Mouse (Mus musculus) forebrain, embryonic 14.5 days (tissue): ENCODE results near the gene Tor2a. TPM values are rescaled to one million over a fixed set of nuclear protein-coding genes. Genes with fewer than 3 reads are reported as not detected.

Source experiments
- ATAC-seq: fragments of 200-750 bp; cut with Nextera tagmentation; 2 replicates; pipeline ENCODE4 v1.8.0; 2017; ENCODE audit warnings: mild to moderate bottlenecking, moderate library complexity
- DNase-seq: peaks from one replicate; pipeline ENCODE4 v3.0.0-alpha.2; 2015; ENCODE audit warnings: low spot score
- H3K27ac ChIP-seq: fragments of 300-500 bp; sonication (generic); 2 replicates; pipeline ENCODE4 v1.5.1; 2014; ENCODE audit warnings: low read depth, mild to moderate bottlenecking, control low read depth, low read length, moderate library complexity
- H3K27me3 ChIP-seq: fragments of 300-500 bp; sonication (generic); replicated peaks from 2 replicates; pipeline ENCODE4 v1.6.1; 2014; ENCODE audit warnings: low read length, control low read depth, mixed read lengths; ENCODE audit not compliant: control insufficient read depth, insufficient read depth
- H3K36me3 ChIP-seq: fragments of 300-500 bp; sonication (generic); 2 replicates; pipeline ENCODE4 v1.6.1; 2014; ENCODE audit warnings: low read length, control low read depth; ENCODE audit not compliant: control insufficient read depth, insufficient read depth
- H3K4me1 ChIP-seq: fragments of 300-500 bp; sonication (generic); 2 replicates; pipeline ENCODE4 v1.6.1; 2014; ENCODE audit warnings: antibody characterized with exemption, low read length, control low read depth; ENCODE audit not compliant: control insufficient read depth, insufficient read depth
- H3K4me2 ChIP-seq: fragments of 300-500 bp; sonication (generic); 2 replicates; pipeline ENCODE4 v1.6.1; 2014; ENCODE audit warnings: mild to moderate bottlenecking, control low read depth, low read length
- H3K4me3 ChIP-seq: fragments of 300-500 bp; sonication (generic); 2 replicates; pipeline ENCODE4 v1.5.1; 2014; ENCODE audit warnings: low read depth, low read length, control low read depth
- H3K9ac ChIP-seq: fragments of 300-500 bp; sonication (generic); 2 replicates; pipeline ENCODE4 v1.6.1; 2014; ENCODE audit warnings: mild to moderate bottlenecking, low read length, control low read depth, moderate library complexity
- H3K9me3 ChIP-seq: fragments of 300-500 bp; sonication (generic); replicated peaks from 2 replicates; pipeline ENCODE4 v1.6.1; 2016; ENCODE audit warnings: low read length, control low read depth, mixed read lengths; ENCODE audit not compliant: control insufficient read depth
- WGBS: fragments of 180-500 bp; shearing (Covaris S2); extraction: QIAGEN DNeasy Blood & Tissue Kit; methylation state at CpG from one replicate; pipeline ENCODE4 v1.1.7; 2014; 5-methylcytosine and 5-hydroxymethylcytosine counted together
- polyA plus RNA-seq: library from polyadenylated mRNA; unstranded; fragments of >200 nt; fragmentation: Nextera tagmentation; extraction: Ambion mirVana; gene quantifications from 2 replicates; pipeline ENCODE4 v1.2.1, GENCODE M21; 2014

Tor2a gene
- polyA plus RNA-seq, 1 experiment from 2014 or later: 71.2 TPM

DNA sequence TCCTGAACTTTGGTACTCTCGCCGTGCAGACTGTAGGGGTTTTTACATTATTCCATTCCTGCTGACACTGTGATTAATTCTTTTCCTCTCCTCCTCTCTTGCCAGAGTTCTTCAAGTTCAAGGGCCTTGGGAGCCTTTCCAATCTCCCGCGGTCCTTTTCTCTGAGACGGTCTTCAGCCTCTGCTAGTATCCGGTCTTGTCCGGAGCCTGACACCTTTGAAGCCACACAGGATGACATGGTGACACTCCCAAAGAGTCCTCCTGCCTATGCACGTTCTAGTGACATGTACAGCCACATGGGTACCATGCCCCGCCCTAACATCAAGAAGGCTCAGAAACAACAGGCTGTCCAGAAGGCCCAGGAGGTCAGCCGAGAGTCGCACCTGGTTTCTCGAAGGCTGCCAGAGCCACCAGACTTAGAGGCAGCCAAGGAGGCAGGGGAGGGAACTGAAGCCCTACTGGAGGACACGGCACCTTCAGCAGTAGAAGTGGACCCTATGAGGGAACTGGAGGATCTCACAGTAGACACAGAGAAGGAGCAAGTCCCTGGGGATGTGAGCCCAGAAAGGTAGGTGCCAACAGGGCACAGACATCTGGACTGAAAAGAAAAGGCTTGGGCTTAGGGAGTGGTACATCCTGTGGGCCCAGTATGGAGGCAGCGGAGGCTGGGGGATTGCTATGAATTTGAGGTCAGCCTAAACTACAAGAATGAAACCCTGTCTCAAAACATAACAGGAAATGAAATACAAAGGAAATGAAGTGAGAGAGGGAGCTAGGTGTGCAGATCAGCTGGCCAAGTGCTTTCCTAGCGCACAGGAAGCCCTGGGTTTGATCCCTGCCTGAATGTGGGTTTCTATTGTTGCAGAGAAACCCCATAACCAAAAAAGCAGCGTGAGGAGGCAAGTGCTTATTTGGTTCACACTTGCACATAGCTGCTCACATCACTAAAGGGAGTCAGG lies 31.9 kb upstream of the Tor2a start:
- Histone ChIP-seq H3K36me3 (no peaks in the 10 kb centered on the region), H3K27me3 (no peaks in the 10 kb centered on the region), H3K9me3 (no peaks in the 10 kb centered on the region), H3K4me1 (no peaks in the 10 kb centered on the region), H3K27ac (no peak overlapping the region), H3K9ac (no peak overlapping the region), H3K4me2 (no peak overlapping the region), H3K4me3 (no peak overlapping the region)
- 87% methylated on average over 16 of the region's 16 CpGs for WGBS
- DNase-seq (no peak), ATAC-seq (no peak)

DNA sequence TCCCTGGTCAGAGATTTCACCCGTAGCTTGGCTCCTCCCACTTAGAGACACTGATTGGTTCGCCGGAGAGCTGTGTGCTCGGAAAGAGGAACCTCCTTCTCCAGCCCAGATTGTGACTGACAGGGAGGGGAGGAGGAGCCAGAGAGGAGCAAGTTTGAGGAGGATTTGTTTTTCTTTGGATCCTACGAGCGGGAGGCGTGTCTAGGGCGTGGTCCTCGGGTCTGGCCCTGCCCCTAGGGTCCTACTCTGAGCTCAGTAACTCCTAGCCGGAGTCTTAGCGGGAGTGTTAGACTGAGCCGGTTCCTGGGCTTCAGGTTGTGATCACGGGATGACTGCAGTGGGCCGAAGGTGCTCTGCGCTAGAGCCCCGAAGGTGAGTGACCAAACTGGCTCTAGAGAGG lies 29.6 kb upstream of the Tor2a start:
- peak; percentile 99 for ATAC-seq
- Histone ChIP-seq H3K27ac (no peak overlapping the region), H3K4me1 (no peaks in the 10 kb centered on the region)

DNA sequence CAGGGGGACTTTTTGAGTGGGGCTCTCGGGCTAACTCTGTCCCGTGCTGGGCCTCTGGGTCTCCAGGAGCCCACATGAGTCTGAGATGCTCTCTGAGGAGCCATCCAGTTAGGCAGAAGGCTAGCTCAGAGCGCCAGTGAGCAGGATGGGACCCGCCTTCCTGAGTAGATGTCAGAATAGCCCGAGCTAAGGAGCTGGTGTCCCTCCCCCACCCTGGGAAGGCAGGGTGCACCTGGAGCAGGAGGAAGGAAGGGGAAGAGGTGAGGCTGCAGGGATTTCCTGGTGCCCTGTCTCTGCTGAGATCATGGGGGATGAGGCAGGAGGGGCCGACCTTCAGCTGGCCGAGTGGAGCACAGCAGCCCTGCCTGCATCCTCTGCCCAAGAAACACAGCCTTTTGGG lies 28.6 kb upstream of the Tor2a start:
- Histone ChIP-seq H3K4me3 (no peak overlapping the region), H3K36me3 (no peaks in the 10 kb centered on the region), H3K4me1 (no peaks in the 10 kb centered on the region), H3K9ac (no peak overlapping the region), H3K9me3 (no peaks in the 10 kb centered on the region), H3K27me3 (no peaks in the 10 kb centered on the region), H3K4me2 (no peak overlapping the region), H3K27ac (no peak overlapping the region)
- ATAC-seq: no peak
- 59% methylated on average over 7 of the region's 7 CpGs for WGBS
- no peak for DNase-seq

More for the DNA sequence above, 29.6 kb upstream of the Tor2a start:
- Histone ChIP-seq H3K27me3 (no peaks in the 10 kb centered on the region), H3K9ac (peak overlapping the region; percentile 40; the same call in 1 of the 2 replicates), H3K36me3 (no peaks in the 10 kb centered on the region), H3K9me3 (no peaks in the 10 kb centered on the region), H3K4me2 (peak overlapping the region; percentile 44), H3K4me3 (peak overlapping the region; percentile 25)
- DNase-seq: peak; percentile 97
- under 1% methylated on average over 16 of the region's 16 CpGs for WGBS

DNA sequence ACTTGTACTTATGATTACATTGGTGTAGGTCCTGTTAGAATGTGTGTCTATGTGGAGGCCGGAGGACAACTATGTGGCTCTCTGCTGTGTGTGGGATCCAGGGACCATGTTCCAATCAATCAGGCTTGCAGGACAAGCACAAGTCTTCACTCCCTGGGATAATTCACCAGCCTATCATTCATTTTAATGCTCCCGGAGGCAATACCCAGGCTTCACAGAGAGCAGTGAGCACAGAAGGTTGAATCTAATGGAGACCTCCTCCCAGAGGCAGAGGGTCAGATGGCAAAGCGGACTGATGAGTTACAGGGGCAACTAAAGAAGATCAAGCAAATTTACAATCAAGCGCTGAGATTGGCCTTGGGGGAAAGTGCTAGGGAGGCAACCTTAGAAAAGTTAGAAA lies 27.5 kb upstream of the Tor2a start:
- WGBS: 83% methylated on average over 4 of the region's 4 CpGs
- DNase-seq: no peak
- no peak for ATAC-seq
- H3K4me3 ChIP-seq: no peak overlapping the region
- H3K27me3 ChIP-seq: no peaks in the 10 kb centered on the region
- no peak overlapping the region for H3K27ac ChIP-seq
- H3K9ac ChIP-seq: no peak overlapping the region
- no peaks in the 10 kb centered on the region for H3K9me3 ChIP-seq
- H3K4me1 ChIP-seq: no peaks in the 10 kb centered on the region
- H3K36me3 ChIP-seq: no peaks in the 10 kb centered on the region
- no peak overlapping the region for H3K4me2 ChIP-seq

DNA sequence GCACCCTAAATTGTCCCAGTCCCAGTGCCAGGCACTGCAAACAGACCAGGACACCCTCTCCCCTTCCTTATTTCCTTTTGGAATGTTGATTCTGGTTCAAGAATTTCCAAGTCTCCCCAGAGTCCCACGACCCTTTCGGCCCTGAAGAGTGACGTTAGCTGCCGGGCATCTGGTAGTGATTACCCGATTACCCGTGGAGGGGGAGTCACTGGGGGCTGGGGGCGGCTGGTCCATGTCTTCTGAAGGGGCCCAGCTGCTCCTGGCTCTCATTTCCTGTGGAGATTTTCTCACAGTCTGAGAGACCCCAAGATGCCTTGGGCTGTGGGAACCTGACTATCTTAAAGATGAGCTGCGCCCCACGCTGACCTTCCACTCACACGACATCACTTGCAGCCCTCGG lies 26.2 kb upstream of the Tor2a start:
- DNase-seq (no peak), ATAC-seq (no peak)
- Histone ChIP-seq H3K9ac (no peak overlapping the region), H3K36me3 (no peaks in the 10 kb centered on the region), H3K9me3 (no peaks in the 10 kb centered on the region), H3K27ac (no peak overlapping the region), H3K27me3 (no peaks in the 10 kb centered on the region), H3K4me2 (no peak overlapping the region), H3K4me3 (no peak overlapping the region), H3K4me1 (no peaks in the 10 kb centered on the region)
- WGBS: 66% methylated on average over 11 of the region's 11 CpGs

DNA sequence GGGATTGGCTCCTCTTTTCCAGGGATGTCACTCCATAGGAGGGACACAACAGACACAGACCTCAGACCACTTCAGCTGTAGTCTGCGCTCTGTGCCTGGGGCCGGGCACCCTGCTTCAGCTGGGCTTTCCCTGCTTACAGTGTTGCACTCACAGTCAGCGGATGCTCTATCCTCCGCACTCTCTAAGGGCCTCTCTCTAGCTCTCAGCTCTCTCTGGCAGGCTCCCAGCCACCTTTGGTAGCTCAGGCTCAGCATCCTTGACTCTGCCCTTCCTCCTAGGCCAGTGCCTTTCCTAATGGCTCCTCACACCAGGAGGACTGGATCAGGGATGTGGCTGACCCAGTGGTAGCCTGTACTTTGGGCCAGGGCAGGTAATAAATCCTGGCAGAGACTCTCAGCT lies 25.1 kb upstream of the Tor2a start:
- no peaks in the 10 kb centered on the region for H3K4me1 ChIP-seq
- DNase-seq (no peak), ATAC-seq (no peak)
- 76% methylated on average over 4 of the region's 4 CpGs for WGBS
- H3K9me3 ChIP-seq: no peaks in the 10 kb centered on the region
- H3K4me3 ChIP-seq: no peak overlapping the region
- no peaks in the 10 kb centered on the region for H3K27me3 ChIP-seq
- H3K9ac ChIP-seq: no peak overlapping the region
- H3K27ac ChIP-seq: no peak overlapping the region
- H3K36me3 ChIP-seq: no peaks in the 10 kb centered on the region
- H3K4me2 ChIP-seq: no peak overlapping the region

DNA sequence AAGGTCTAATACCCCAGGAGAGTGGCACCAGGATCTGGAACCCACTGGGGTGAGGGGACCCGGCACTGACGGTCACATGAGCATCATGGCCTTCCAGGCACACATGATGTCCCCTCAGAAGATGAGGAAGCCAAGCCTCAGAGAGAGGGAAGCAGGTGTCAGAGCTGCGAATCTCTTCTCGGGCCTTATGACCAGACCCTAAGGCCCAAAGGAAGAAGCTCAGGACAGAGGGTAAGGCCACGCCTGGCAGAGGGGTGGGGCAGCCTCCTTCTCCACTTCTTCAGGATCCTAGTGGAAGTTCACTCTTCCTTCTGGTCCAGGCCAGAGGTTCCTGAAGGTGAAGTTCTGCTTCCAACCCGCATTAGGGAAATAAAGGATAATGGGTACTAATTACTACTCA lies 24.3 kb upstream of the Tor2a start:
- 64% methylated on average over 6 of the region's 6 CpGs for WGBS
- no peak overlapping the region for H3K4me2 ChIP-seq
- H3K4me1 ChIP-seq: no peaks in the 10 kb centered on the region
- H3K27me3 ChIP-seq: no peaks in the 10 kb centered on the region
- no peak overlapping the region for H3K9ac ChIP-seq
- ATAC-seq: no peak
- H3K4me3 ChIP-seq: no peak overlapping the region
- H3K27ac ChIP-seq: no peak overlapping the region
- H3K9me3 ChIP-seq: no peaks in the 10 kb centered on the region
- no peak for DNase-seq
- H3K36me3 ChIP-seq: no peaks in the 10 kb centered on the region

DNA sequence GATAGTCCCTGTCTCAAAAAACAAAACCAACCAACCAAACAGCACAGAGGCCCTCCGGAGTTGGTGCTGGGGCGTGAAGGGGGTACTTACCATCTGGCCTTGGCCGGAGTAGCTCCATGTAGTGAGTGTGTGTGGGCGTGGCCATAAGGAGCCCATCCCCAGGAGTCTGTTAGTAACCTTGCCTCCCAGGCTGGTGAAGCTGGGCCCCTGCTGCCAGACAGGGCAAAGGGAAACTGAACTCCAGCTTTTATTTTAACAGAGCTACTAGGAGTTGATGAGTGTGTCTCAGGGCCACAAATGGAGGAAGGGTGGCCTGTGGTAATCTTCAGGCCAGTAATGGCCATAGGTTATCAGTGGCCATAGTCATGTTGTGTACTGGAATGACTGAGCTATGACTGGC lies 22.6 kb upstream of the Tor2a start:
- Histone ChIP-seq H3K27me3 (no peaks in the 10 kb centered on the region), H3K4me1 (no peaks in the 10 kb centered on the region), H3K27ac (no peak overlapping the region), H3K9ac (no peak overlapping the region), H3K9me3 (no peaks in the 10 kb centered on the region), H3K4me3 (no peak overlapping the region), H3K4me2 (no peak overlapping the region), H3K36me3 (no peaks in the 10 kb centered on the region)
- DNase-seq (no peak), ATAC-seq (no peak)
- whole genome bisulfite sequencing: 38% methylated on average over 4 of the region's 4 CpGs

DNA sequence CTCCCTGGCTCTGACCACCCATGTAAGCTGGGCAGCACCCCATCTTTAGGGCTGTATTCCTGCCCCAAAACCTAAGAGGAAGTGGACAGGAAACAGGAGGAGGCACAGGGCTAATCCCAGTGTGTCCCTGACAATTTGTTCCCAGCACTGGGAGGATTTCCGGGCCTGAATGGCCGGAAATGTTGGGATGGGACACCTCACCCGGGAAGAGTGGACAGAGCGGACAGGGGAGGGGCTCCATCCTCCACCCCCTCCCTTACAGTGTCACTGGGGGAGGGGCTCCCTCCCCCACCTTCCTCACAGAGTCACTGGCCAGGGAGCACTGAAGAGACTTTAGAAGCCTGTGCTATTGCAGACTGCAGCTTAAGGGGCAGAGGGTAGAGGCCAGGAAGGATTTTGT lies 22.1 kb upstream of the Tor2a start:
- Histone ChIP-seq H3K9ac (no peak overlapping the region), H3K9me3 (no peaks in the 10 kb centered on the region), H3K4me3 (no peak overlapping the region), H3K4me1 (no peaks in the 10 kb centered on the region), H3K36me3 (no peaks in the 10 kb centered on the region), H3K27me3 (no peaks in the 10 kb centered on the region), H3K27ac (no peak overlapping the region; the same call in 1 of the 2 replicates), H3K4me2 (no peak overlapping the region)
- ATAC-seq: no peak
- WGBS: 58% methylated on average over 4 of the region's 4 CpGs
- DNase-seq: no peak
